Mouse (Mus musculus): ENCODE data around the gene Pwwp2b. TPM values are rescaled to one million over a fixed set of nuclear protein-coding genes. Genes with fewer than 3 reads are reported as not detected.
A peak's percentile ranks its signal among the peaks of the same experiment; 100 is the strongest.

Gene Pwwp2b
- 5.6 and 6.4 TPM in 2 replicates for polyA plus RNA-seq (2015; fragmentation: Nextera tagmentation; extraction: Ambion mirVana)

GRCm38 (mm10) chr7:139247881-139248614, at the start of gene Pwwp2b:
Gene Pwwp2b (plus strand): TSS chr7:139248482.
- Histone ChIP-seq H3K27ac (ENCODE audit: low read depth, low read length) (peak within 1 kb of the TSS; percentile 70), H3K9ac (ENCODE audit: low read depth, low read length) (peak within 1 kb of the TSS; percentile 85), H3K27me3 (replicated peaks; ENCODE audit: control insufficient read depth, insufficient read depth, low read length) (peaks cover 2% of the 10 kb centered on the region), H3K4me3 (ENCODE audit: low read length) (peak within 1 kb of the TSS; percentile 74), H3K36me3 (ENCODE audit: control insufficient read depth, insufficient read depth, low read length) (no peaks in the 10 kb centered on the region), H3K4me2 (ENCODE audit: low read length) (peak within 1 kb of the TSS; percentile 99), H3K4me1 (ENCODE audit: control insufficient read depth, insufficient read depth, low read depth, low read length) (peaks cover 31% of the 10 kb centered on the region), H3K9me3 (ENCODE audit: control insufficient read depth, low read length) (no peaks in the 10 kb centered on the region)
- WGBS = 0% methylated on average over 38 of the region's 72 CpGs
- ATAC-seq = peak; percentile 73

- Histone ChIP-seq H3K36me3 (ENCODE audit: control insufficient read depth, insufficient read depth, low read length) (no peaks in the 10 kb centered on the region), H3K4me1 (ENCODE audit: control insufficient read depth, insufficient read depth, low read depth, low read length) (no peaks in the 10 kb centered on the region), H3K4me3 (ENCODE audit: low read length) (no peak overlapping the region), H3K4me2 (ENCODE audit: low read length) (no peak overlapping the region), H3K27ac (ENCODE audit: low read depth, low read length) (no peak overlapping the region), H3K9ac (ENCODE audit: low read depth, low read length) (0 out of 2 replicates have a peak overlapping the region, but pooled peaks have one; percentile 22), H3K27me3 (replicated peaks; ENCODE audit: control insufficient read depth, insufficient read depth, low read length) (no peaks in the 10 kb centered on the region), H3K9me3 (ENCODE audit: control insufficient read depth, low read length) (no peaks in the 10 kb centered on the region)
- ATAC-seq = peak; percentile 76
- WGBS = 26% methylated on average over 7 of the region's 7 CpGs
These were observed 48.2 kb upstream of the Pwwp2b start for GRCm38 (mm10) chr7:139200108-139200507.

- Histone ChIP-seq H3K9me3 (ENCODE audit: control insufficient read depth, low read length) (no peaks in the 10 kb centered on the region), H3K4me1 (ENCODE audit: control insufficient read depth, insufficient read depth, low read depth, low read length) (no peaks in the 10 kb centered on the region), H3K4me2 (ENCODE audit: low read length) (no peak overlapping the region), H3K27ac (ENCODE audit: low read depth, low read length) (no peak overlapping the region), H3K36me3 (ENCODE audit: control insufficient read depth, insufficient read depth, low read length) (no peaks in the 10 kb centered on the region), H3K27me3 (replicated peaks; ENCODE audit: control insufficient read depth, insufficient read depth, low read length) (no peaks in the 10 kb centered on the region), H3K4me3 (ENCODE audit: low read length) (no peak overlapping the region), H3K9ac (ENCODE audit: low read depth, low read length) (no peak overlapping the region)
- ATAC-seq = no peak
- 66% methylated on average over 6 of the region's 6 CpGs for WGBS
These were observed 47.1 kb upstream of the Pwwp2b start for GRCm38 (mm10) chr7:139201209-139201608.

- ATAC-seq = no peak
- H3K4me3 ChIP-seq (ENCODE audit: low read length) = no peak overlapping the region
- H3K4me2 ChIP-seq (ENCODE audit: low read length) = no peak overlapping the region
- H3K9ac ChIP-seq (ENCODE audit: low read depth, low read length) = no peak overlapping the region
- H3K27ac ChIP-seq (ENCODE audit: low read depth, low read length) = no peak overlapping the region
- no peaks in the 10 kb centered on the region for H3K9me3 ChIP-seq (ENCODE audit: control insufficient read depth, low read length)
- WGBS = 33% methylated on average over 7 of the region's 7 CpGs
- no peaks in the 10 kb centered on the region for H3K36me3 ChIP-seq (ENCODE audit: control insufficient read depth, insufficient read depth, low read length)
- H3K4me1 ChIP-seq (ENCODE audit: control insufficient read depth, insufficient read depth, low read depth, low read length) = peaks cover 5% of the 10 kb centered on the region
- H3K27me3 ChIP-seq (replicated peaks; ENCODE audit: control insufficient read depth, insufficient read depth, low read length) = no peaks in the 10 kb centered on the region
These were observed 40.1 kb upstream of the Pwwp2b start for GRCm38 (mm10) chr7:139208023-139208772.

- no peaks in the 10 kb centered on the region for H3K27me3 ChIP-seq (replicated peaks; ENCODE audit: control insufficient read depth, insufficient read depth, low read length)
- H3K4me3 ChIP-seq (ENCODE audit: low read length) = no peak overlapping the region
- no peak overlapping the region for H3K27ac ChIP-seq (ENCODE audit: low read depth, low read length)
- H3K4me2 ChIP-seq (ENCODE audit: low read length) = no peak overlapping the region
- WGBS = 88% methylated on average over 4 of the region's 4 CpGs
- no peaks in the 10 kb centered on the region for H3K36me3 ChIP-seq (ENCODE audit: control insufficient read depth, insufficient read depth, low read length)
- H3K9ac ChIP-seq (ENCODE audit: low read depth, low read length) = no peak overlapping the region
- no peak for ATAC-seq
- peaks cover 9% of the 10 kb centered on the region for H3K4me1 ChIP-seq (ENCODE audit: control insufficient read depth, insufficient read depth, low read depth, low read length)
- no peaks in the 10 kb centered on the region for H3K9me3 ChIP-seq (ENCODE audit: control insufficient read depth, low read length)
These were observed 39.5 kb upstream of the Pwwp2b start for GRCm38 (mm10) chr7:139208773-139209095.

GRCm38 (mm10) chr7:139211761-139212160, 36.5 kb upstream of the Pwwp2b start:
- Histone ChIP-seq H3K4me3 (ENCODE audit: low read length) (no peak overlapping the region), H3K4me2 (ENCODE audit: low read length) (no peak overlapping the region), H3K4me1 (ENCODE audit: control insufficient read depth, insufficient read depth, low read depth, low read length) (peaks cover 9% of the 10 kb centered on the region), H3K36me3 (ENCODE audit: control insufficient read depth, insufficient read depth, low read length) (no peaks in the 10 kb centered on the region), H3K27ac (ENCODE audit: low read depth, low read length) (no peak overlapping the region), H3K9ac (ENCODE audit: low read depth, low read length) (no peak overlapping the region), H3K27me3 (replicated peaks; ENCODE audit: control insufficient read depth, insufficient read depth, low read length) (no peaks in the 10 kb centered on the region), H3K9me3 (ENCODE audit: control insufficient read depth, low read length) (no peaks in the 10 kb centered on the region)
- no peak for ATAC-seq
- 83% methylated on average over 6 of the region's 6 CpGs for WGBS

GRCm38 (mm10) chr7:139212754-139213745, 35.2 kb upstream of the Pwwp2b start, which contains the start of the genes Lrrc27 and Stk32c:
Gene Lrrc27 (plus strand): TSS chr7:139212988.
Gene Stk32c (minus strand): TSS chr7:139213307.
- H3K4me1 ChIP-seq (ENCODE audit: control insufficient read depth, insufficient read depth, low read depth, low read length) = peaks cover 9% of the 10 kb centered on the region
- peak; percentile 98 for ATAC-seq
- 2% methylated on average over 48 of the region's 53 CpGs for WGBS
- peak within 1 kb of the TSS; percentile 94 for H3K27ac ChIP-seq (ENCODE audit: low read depth, low read length)
- H3K4me2 ChIP-seq (ENCODE audit: low read length) = peak within 1 kb of the TSS; percentile 73
- H3K4me3 ChIP-seq (ENCODE audit: low read length) = peak within 1 kb of the TSS; percentile 63
- no peaks in the 10 kb centered on the region for H3K36me3 ChIP-seq (ENCODE audit: control insufficient read depth, insufficient read depth, low read length)
- peak within 1 kb of the TSS; percentile 84 for H3K9ac ChIP-seq (ENCODE audit: low read depth, low read length)
- H3K27me3 ChIP-seq (replicated peaks; ENCODE audit: control insufficient read depth, insufficient read depth, low read length) = no peaks in the 10 kb centered on the region
- no peaks in the 10 kb centered on the region for H3K9me3 ChIP-seq (ENCODE audit: control insufficient read depth, low read length)

- 62% methylated on average over 3 of the region's 3 CpGs for WGBS
- no peaks in the 10 kb centered on the region for H3K36me3 ChIP-seq (ENCODE audit: control insufficient read depth, insufficient read depth, low read length)
- H3K27ac ChIP-seq (ENCODE audit: low read depth, low read length) = peak overlapping the region; percentile 75
- H3K4me1 ChIP-seq (ENCODE audit: control insufficient read depth, insufficient read depth, low read depth, low read length) = peaks cover 9% of the 10 kb centered on the region
- ATAC-seq = peak; percentile 15
- H3K9ac ChIP-seq (ENCODE audit: low read depth, low read length) = peak overlapping the region; percentile 75; the same call in 1 of the 2 replicates
- H3K4me3 ChIP-seq (ENCODE audit: low read length) = peak overlapping the region; percentile 63
- H3K9me3 ChIP-seq (ENCODE audit: control insufficient read depth, low read length) = no peaks in the 10 kb centered on the region
- H3K4me2 ChIP-seq (ENCODE audit: low read length) = peak overlapping the region; percentile 73
- H3K27me3 ChIP-seq (replicated peaks; ENCODE audit: control insufficient read depth, insufficient read depth, low read length) = no peaks in the 10 kb centered on the region
These were observed 34.5 kb upstream of the Pwwp2b start for GRCm38 (mm10) chr7:139213751-139214150.
